Comparison of ENCODE assay signal across 9 mouse cellular contexts in genomic region chr8:123004033-123004922, GRCm38 (mm10). TPM values are rescaled to one million over a fixed set of nuclear protein-coding genes. Genes with fewer than 3 reads are reported as not detected.
DNase-seq lines count a peak whose midpoint lies in the region; ATAC-seq and TF ChIP-seq lines count a peak whose summit lies in the region.
"Had no signal": no experiment of that assay in that cellular context is flagged by ENCODE, and none has a peak within 500 bp of the region (broad histone marks: within the 10 kb centered on the region; RNA-seq: fewer than 3 reads in every experiment).

No protein-coding gene starts in this region.

- peak; percentile 42; the same call in 1 of the 2 replicates for TF ChIP-seq CTCF in lung, postnatal 0 days (IDR thresholded peaks at IDR 0.05)
- peak; percentile 39; the same call in 1 of the 2 replicates for TF ChIP-seq CTCF in stomach, postnatal 0 days (IDR thresholded peaks at IDR 0.05; ENCODE audit: low read depth)

- H3K4me3 ChIP-seq in heart, embryonic 15.5 days: no peak overlapping the region
- no peak overlapping the region for H3K4me3 ChIP-seq in lung, postnatal 0 days (ENCODE audit: low read depth, low read length)
- H3K4me3 ChIP-seq in embryonic facial prominence, embryonic 14.5 days (ENCODE audit: low read depth, low read length): no peak overlapping the region
- no peak overlapping the region for H3K4me3 ChIP-seq in stomach, postnatal 0 days (ENCODE audit: low read depth, low read length)

- H3K9me3 ChIP-seq in heart, embryonic 15.5 days (replicated peaks): no peaks in the 10 kb centered on the region
- H3K9me3 ChIP-seq in lung, postnatal 0 days (ENCODE audit: low read length): no peaks in the 10 kb centered on the region
- no peaks in the 10 kb centered on the region for H3K9me3 ChIP-seq in embryonic facial prominence, embryonic 14.5 days (ENCODE audit: control insufficient read depth, low read length)
- no peaks in the 10 kb centered on the region for H3K9me3 ChIP-seq in stomach, postnatal 0 days (ENCODE audit: control insufficient read depth, low read length)

- H3K9ac ChIP-seq in heart, embryonic 15.5 days: no peak overlapping the region
- no peak overlapping the region for H3K9ac ChIP-seq in lung, postnatal 0 days (replicated peaks; ENCODE audit: low read depth)
- no peak overlapping the region for H3K9ac ChIP-seq in embryonic facial prominence, embryonic 14.5 days (ENCODE audit: low read depth, low read length)
- no peak overlapping the region for H3K9ac ChIP-seq in stomach, postnatal 0 days (ENCODE audit: low read length)

- H3K27ac ChIP-seq in heart, embryonic 15.5 days: peak overlapping the region; percentile 18
- H3K27ac ChIP-seq in lung, postnatal 0 days (ENCODE audit: low read length): no peak overlapping the region
- H3K27ac ChIP-seq in embryonic facial prominence, embryonic 14.5 days (replicated peaks; ENCODE audit: low read depth, low read length): 0 out of 2 replicates have a peak overlapping the region, but pooled peaks have one; percentile 33
- H3K27ac ChIP-seq in stomach, postnatal 0 days (replicated peaks): peak overlapping the region; percentile 20; the same call in 1 of the 2 replicates

- peaks cover 52% of the 10 kb centered on the region for H3K4me1 ChIP-seq in heart, embryonic 15.5 days (replicated peaks)
- peaks cover 15% of the 10 kb centered on the region; the same call in 1 of the 2 replicates for H3K4me1 ChIP-seq in lung, postnatal 0 days (ENCODE audit: insufficient read depth, low read depth, low read length)
- H3K4me1 ChIP-seq in embryonic facial prominence, embryonic 14.5 days (ENCODE audit: control insufficient read depth, insufficient read depth, low read length): peaks cover 49% of the 10 kb centered on the region
- peaks cover 5% of the 10 kb centered on the region; the same call in 1 of the 2 replicates for H3K4me1 ChIP-seq in stomach, postnatal 0 days (replicated peaks; ENCODE audit: control insufficient read depth, insufficient read depth)

- no peak for TF ChIP-seq EP300 in lung, postnatal 0 days (IDR thresholded peaks at IDR 0.05)
- TF ChIP-seq EP300 in stomach, postnatal 0 days (optimal IDR thresholded peaks at IDR 0.05): no peak

- WGBS in heart, embryonic 15.5 days: 57% methylated on average over 14 of the region's 14 CpGs
- 47% methylated on average over 14 of the region's 14 CpGs for WGBS in lung, postnatal 0 days
- 53% methylated on average over 14 of the region's 14 CpGs for WGBS in embryonic facial prominence, embryonic 14.5 days
- WGBS in stomach, postnatal 0 days: 46% methylated on average over 14 of the region's 14 CpGs

- no peaks in the 10 kb centered on the region for H3K27me3 ChIP-seq in heart, embryonic 15.5 days
- no peaks in the 10 kb centered on the region for H3K27me3 ChIP-seq in lung, postnatal 0 days (replicated peaks; ENCODE audit: insufficient read depth, low read length)
- no peaks in the 10 kb centered on the region for H3K27me3 ChIP-seq in embryonic facial prominence, embryonic 14.5 days (replicated peaks; ENCODE audit: control insufficient read depth, insufficient read depth, low read length)
- no peaks in the 10 kb centered on the region for H3K27me3 ChIP-seq in stomach, postnatal 0 days (ENCODE audit: control insufficient read depth, insufficient read depth, low read length)

- no peaks in the 10 kb centered on the region for H3K36me3 ChIP-seq in heart, embryonic 15.5 days
- no peaks in the 10 kb centered on the region for H3K36me3 ChIP-seq in lung, postnatal 0 days (ENCODE audit: insufficient read depth, low read length)
- no peaks in the 10 kb centered on the region for H3K36me3 ChIP-seq in embryonic facial prominence, embryonic 14.5 days (ENCODE audit: control insufficient read depth, insufficient read depth, low read length)
- H3K36me3 ChIP-seq in stomach, postnatal 0 days (ENCODE audit: control insufficient read depth, insufficient read depth, low read length): no peaks in the 10 kb centered on the region

- H3K4me2 ChIP-seq in heart, embryonic 15.5 days: no peak overlapping the region
- H3K4me2 ChIP-seq in lung, postnatal 0 days (replicated peaks; ENCODE audit: low read depth, low read length): no peak overlapping the region; the same call in 1 of the 2 replicates
- H3K4me2 ChIP-seq in embryonic facial prominence, embryonic 14.5 days (ENCODE audit: low read depth, low read length): no peak overlapping the region
- H3K4me2 ChIP-seq in stomach, postnatal 0 days (replicated peaks; ENCODE audit: low read depth): no peak overlapping the region

- no peak for ATAC-seq in heart, embryonic 15.5 days (replicated peaks; ENCODE audit: insufficient number of reproducible peaks, insufficient read depth, low FRiP score, low read depth)
- peak; percentile 32; the same call in 1 of the 2 replicates for ATAC-seq in lung, postnatal 0 days
- peak; percentile 73 for ATAC-seq in embryonic facial prominence, embryonic 14.5 days (ENCODE audit: low read depth)
- ATAC-seq in stomach, postnatal 0 days (ENCODE audit: low FRiP score, low TSS enrichment): no peak
- ATAC-seq: hindbrain, embryonic 16.5 days had no signal

- no peak for DNase-seq in heart, postnatal 36 days
- DNase-seq in lung, postnatal 0 days (ENCODE audit: low spot score): peak; percentile 45
- no peak for DNase-seq in lung, postnatal 36 days
- DNase-seq in embryonic facial prominence, embryonic 14.5 days (ENCODE audit: low spot score): peak; percentile 74
- no peak for DNase-seq in stomach, postnatal 0 days (ENCODE audit: low spot score)
- no peak for DNase-seq in thymus, adult 18-20 months
- DNase-seq: left cerebral cortex, postnatal 4 days had no signal

- intact Hi-C loops in heart, postnatal 36 days (cut with DNase I): no loop called here

RNA-seq across cellular contexts. Expression of gene Ankrd11, which starts 37.8 kb away (rescaled TPM):
- 39.6 and 51.5 TPM in 2 replicates for polyA plus RNA-seq in heart, embryonic 15.5 days (2015; fragmentation: Nextera tagmentation; extraction: Ambion mirVana)
- total RNA-seq in heart, postnatal 36 days (2021): 10 to 100 TPM; 69.0 to 80.5 TPM
- polyA plus RNA-seq in lung, postnatal 0 days (2015; fragmentation: Nextera tagmentation; extraction: Ambion mirVana): 46.5 and 60.1 TPM in 2 replicates
- 53.5 and 55.0 TPM in 2 replicates for polyA plus RNA-seq in embryonic facial prominence, embryonic 14.5 days (2014; fragmentation: Nextera tagmentation; extraction: Ambion mirVana)
- polyA plus RNA-seq in stomach, postnatal 0 days (2015; fragmentation: Nextera tagmentation; extraction: Ambion mirVana): 35.0 and 35.8 TPM in 2 replicates

RNA-seq across cellular contexts. Expression of gene Spg7, which starts 58.5 kb away (rescaled TPM):
- polyA plus RNA-seq in heart, embryonic 15.5 days (2015; fragmentation: Nextera tagmentation; extraction: Ambion mirVana): 60.1 and 64.3 TPM in 2 replicates
- total RNA-seq in heart, postnatal 36 days (2021): 10 to 100 TPM; 79.7 to 87.7 TPM
- 22.7 and 27.3 TPM in 2 replicates for polyA plus RNA-seq in lung, postnatal 0 days (2015; fragmentation: Nextera tagmentation; extraction: Ambion mirVana)
- 36.5 and 41.2 TPM in 2 replicates for polyA plus RNA-seq in embryonic facial prominence, embryonic 14.5 days (2014; fragmentation: Nextera tagmentation; extraction: Ambion mirVana)
- polyA plus RNA-seq in stomach, postnatal 0 days (2015; fragmentation: Nextera tagmentation; extraction: Ambion mirVana): 29.6 and 32.0 TPM in 2 replicates

Comparison
In these comparisons a context has a peak if more than half of its experiments do, and no peak if none do; other contexts are left out.
1. DNase-seq: peak in lung, postnatal 0 days (single experiment) and embryonic facial prominence, embryonic 14.5 days (single experiment); none in heart, postnatal 36 days (0 of 2), lung, postnatal 36 days (single experiment), stomach, postnatal 0 days (single experiment) and thymus, adult 18-20 months (0 of 2).
2. ATAC-seq: peak in lung, postnatal 0 days (single experiment) and embryonic facial prominence, embryonic 14.5 days (single experiment); none in heart, embryonic 15.5 days (single experiment) and stomach, postnatal 0 days (single experiment).